Mouse (Mus musculus): ENCODE measurements around the gene Noc2l. TPM values are rescaled to one million over a fixed set of nuclear protein-coding genes. Genes with fewer than 3 reads are reported as not detected.

The Noc2l gene
- total and polyA plus RNA-seq, 3 experiments = 122 to 234 (median 164) TPM

GRCm38 (mm10) chr4:156224276-156224675 is 11.5 kb upstream of the Noc2l start:
- no peak for TF ChIP-seq MXI1 (IDR thresholded peaks at IDR 0.05; ENCODE audit: low read depth, low read length)
- TF ChIP-seq NRF1 (IDR thresholded peaks at IDR 0.05; ENCODE audit: insufficient read depth, low read depth, low read length, poor library complexity, severe bottlenecking) = no peak
- no peak for TF ChIP-seq GABPA (IDR thresholded peaks at IDR 0.05; ENCODE audit: low read depth, low read length)
- no peak for TF ChIP-seq NELFE (IDR thresholded peaks at IDR 0.05; ENCODE audit: low read depth, low read length)
- TF ChIP-seq MAX (IDR thresholded peaks at IDR 0.05; ENCODE audit: low read length) = no peak
- TF ChIP-seq SMC3 (IDR thresholded peaks at IDR 0.05; ENCODE audit: low read depth, low read length) = no peak
- no peak for TF ChIP-seq EP300 (IDR thresholded peaks at IDR 0.05; ENCODE audit: low read depth in 1 of 2, low read length in 2 of 2)
- no peak for TF ChIP-seq MAZ (IDR thresholded peaks at IDR 0.05; ENCODE audit: low read depth, low read length)
- no peak for TF ChIP-seq CHD2 (IDR thresholded peaks at IDR 0.05; ENCODE audit: low read length)
- no peak for TF ChIP-seq MEF2A (IDR thresholded peaks at IDR 0.05; ENCODE audit: extremely low read depth, insufficient replicate concordance, low read depth, low read length, poor library complexity, severe bottlenecking)
- no peak for TF ChIP-seq MAFK (IDR thresholded peaks at IDR 0.05; ENCODE audit: borderline replicate concordance, low read depth, low read length)
- no peak for TF ChIP-seq BHLHE40 (IDR thresholded peaks at IDR 0.05; ENCODE audit: borderline replicate concordance, low read depth, low read length)
- no peak for TF ChIP-seq UBTF (IDR thresholded peaks at IDR 0.05; ENCODE audit: borderline replicate concordance, insufficient read depth, low read depth, low read length)
- H3K4me3 ChIP-seq (ENCODE audit: control insufficient read depth in 1 of 2, insufficient read depth in 1 of 2, low read depth in 2 of 2, low read length in 2 of 2) = no peak overlapping the region
- no peak overlapping the region for H3K27ac ChIP-seq (ENCODE audit: control insufficient read depth, low read depth, low read length)
- H3K4me1 ChIP-seq (ENCODE audit: control insufficient read depth in 1 of 2, insufficient read depth in 2 of 2, low read length in 2 of 2) = no peaks in the 10 kb centered on the region
- no peak for DNase-seq (ENCODE audit: low read depth, low spot score)
- H3K27me3 ChIP-seq (ENCODE audit: control insufficient read depth in 1 of 2, insufficient read depth in 2 of 2, low read length in 2 of 2) = no peaks in the 10 kb centered on the region
- no peaks in the 10 kb centered on the region for H3K79me2 ChIP-seq (ENCODE audit: control insufficient read depth, insufficient read depth, low read length, poor library complexity)
- no peaks in the 10 kb centered on the region for H3K36me3 ChIP-seq (ENCODE audit: control insufficient read depth in 1 of 2, insufficient read depth in 2 of 2, low read length in 2 of 2)
- no peak overlapping the region for H3K9ac ChIP-seq (ENCODE audit: control insufficient read depth, low read depth, low read length, poor library complexity, severe bottlenecking)
- no peaks in the 10 kb centered on the region for H3K9me3 ChIP-seq (replicated peaks; ENCODE audit: insufficient read depth, low read length)

- H3K9ac ChIP-seq (ENCODE audit: control insufficient read depth, low read depth, low read length, poor library complexity, severe bottlenecking) = no peak overlapping the region
These were observed 7.9 kb upstream of the Noc2l start for GRCm38 (mm10) chr4:156227752-156228392.

More at GRCm38 (mm10) chr4:156227752-156228392, 7.9 kb upstream of the Noc2l start:
- Histone ChIP-seq H3K27me3 (ENCODE audit: control insufficient read depth in 1 of 2, insufficient read depth in 2 of 2, low read length in 2 of 2) (no peaks in the 10 kb centered on the region), H3K27ac (ENCODE audit: control insufficient read depth, low read depth, low read length) (no peak overlapping the region), H3K79me2 (ENCODE audit: control insufficient read depth, insufficient read depth, low read length, poor library complexity) (no peaks in the 10 kb centered on the region), H3K9me3 (replicated peaks; ENCODE audit: insufficient read depth, low read length) (no peaks in the 10 kb centered on the region), H3K36me3 (ENCODE audit: control insufficient read depth in 1 of 2, insufficient read depth in 2 of 2, low read length in 2 of 2) (no peaks in the 10 kb centered on the region), H3K4me3 (ENCODE audit: control insufficient read depth in 1 of 2, insufficient read depth in 1 of 2, low read depth in 2 of 2, low read length in 2 of 2) (no peak overlapping the region), H3K4me1 (ENCODE audit: control insufficient read depth in 1 of 2, insufficient read depth in 2 of 2, low read length in 2 of 2) (no peaks in the 10 kb centered on the region)
- DNase-seq (ENCODE audit: low read depth, low spot score) = no peak
- no peak for TF ChIP-seq NELFE (IDR thresholded peaks at IDR 0.05; ENCODE audit: low read depth, low read length)
- no peak for TF ChIP-seq ETS1 (IDR thresholded peaks at IDR 0.05; ENCODE audit: low read depth, low read length)

All from MEL (cell line).